Mouse (Mus musculus) brain, embryonic 14.5 days (tissue): ENCODE results near the gene Sars. TPM values are rescaled to one million over a fixed set of nuclear protein-coding genes. Genes with fewer than 3 reads are reported as not detected.

ENCODE experiments used
- DNase-seq: peaks from one replicate; pipeline ENCODE4 v3.0.0-alpha.2; 2011; ENCODE audit warnings: low read depth
- CTCF ChIP-seq: fragments of 200-500 bp; IDR thresholded peaks from 2 replicates; pipeline ENCODE4 v1.5.1; 2012; ENCODE audit warnings: inconsistent platforms, mild to moderate bottlenecking, moderate library complexity, borderline replicate concordance; ENCODE audit not compliant: insufficient read depth, insufficient read length; ENCODE audit errors: extremely low read depth
- POLR2A ChIP-seq: fragments of 200-500 bp; IDR thresholded peaks from 2 replicates; pipeline ENCODE4 v1.6.1; 2012; ENCODE audit warnings: mild to moderate bottlenecking, inconsistent platforms, borderline replicate concordance; ENCODE audit not compliant: poor library complexity, insufficient read depth, insufficient read length, severe bottlenecking; ENCODE audit errors: extremely low read depth
- polyA plus RNA-seq: library from polyadenylated mRNA; depleted of rRNA; stranded (reverse); fragments of >200 nt; gene quantifications from 2 replicates; pipeline ENCODE4 v1.2.3, GENCODE M21; 2012; rRNA removed

The Sars gene
- polyA plus RNA-seq: 120 and 161 TPM in 2 replicates

GRCm38 (mm10) chr3:108444698-108445365 is at the start of gene Sars:
TSS of gene Sars (minus strand) at chr3:108445209.
- peak; percentile 96 for DNase-seq
- peak; percentile 63; the same call in 1 of the 2 replicates for TF ChIP-seq POLR2A
- TF ChIP-seq CTCF: 0 out of 2 replicates have a peak, but pooled peaks have one; percentile 6

GRCm38 (mm10) chr3:108489968-108490367 is 45.0 kb upstream of the Sars start:
- TF ChIP-seq CTCF (peak; percentile 37; the same call in 1 of the 2 replicates), POLR2A (no peak)
- DNase-seq: no peak

- DNase-seq: no peak
- no peak for TF ChIP-seq POLR2A
- TF ChIP-seq CTCF: no peak
Measured at GRCm38 (mm10) chr3:108484749-108485148, 39.7 kb upstream of the Sars start.

- TF ChIP-seq POLR2A (no peak), CTCF (no peak)
- peak; percentile 15 for DNase-seq
Measured at GRCm38 (mm10) chr3:108478800-108479199, 33.8 kb upstream of the Sars start.

GRCm38 (mm10) chr3:108476761-108477619 is 32.0 kb upstream of the Sars start:
- no peak for DNase-seq
- TF ChIP-seq CTCF (no peak), POLR2A (no peak)

- TF ChIP-seq POLR2A: no peak
- TF ChIP-seq CTCF: no peak
- DNase-seq: no peak
Measured at GRCm38 (mm10) chr3:108475496-108475895, 30.5 kb upstream of the Sars start.

- no peak for DNase-seq
- TF ChIP-seq POLR2A (no peak), CTCF (no peak)
Measured at GRCm38 (mm10) chr3:108474969-108475368, 30.0 kb upstream of the Sars start.

GRCm38 (mm10) chr3:108467760-108468159 is 22.8 kb upstream of the Sars start:
- TF ChIP-seq CTCF (no peak), POLR2A (no peak)
- no peak for DNase-seq

GRCm38 (mm10) chr3:108466425-108466824 is 21.4 kb upstream of the Sars start:
- DNase-seq: no peak
- TF ChIP-seq CTCF (peak; percentile 44; the same call in 1 of the 2 replicates), POLR2A (no peak)

- peak; percentile 29 for DNase-seq
- TF ChIP-seq CTCF (no peak), POLR2A (no peak)
Measured at GRCm38 (mm10) chr3:108458866-108459265, 13.9 kb upstream of the Sars start.

GRCm38 (mm10) chr3:108458380-108458779 is 13.4 kb upstream of the Sars start:
- TF ChIP-seq CTCF: no peak
- TF ChIP-seq POLR2A: no peak
- DNase-seq: no peak

- no peak for DNase-seq
- no peak for TF ChIP-seq POLR2A
- no peak for TF ChIP-seq CTCF
Measured at GRCm38 (mm10) chr3:108454172-108454571, 9.2 kb upstream of the Sars start.

GRCm38 (mm10) chr3:108451969-108452368 is 7.0 kb upstream of the Sars start:
- no peak for DNase-seq
- no peak for TF ChIP-seq CTCF
- TF ChIP-seq POLR2A: no peak
